Mouse (Mus musculus): ENCODE results near the gene Mrpl28. TPM values are rescaled to one million over a fixed set of nuclear protein-coding genes. Genes with fewer than 3 reads are reported as not detected.

Mrpl28 gene
- 87.5 and 93.2 TPM in 2 replicates for polyA plus RNA-seq (2012; rRNA removed)

GRCm38 (mm10) chr17:26123267-26123684, at the start of gene Mrpl28:
Gene Mrpl28, plus strand, starts transcription at chr17:26123500.

GRCm38 (mm10) chr17:26089905-26090632, 33.2 kb upstream of the Mrpl28 start, which contains the start of gene Decr2:
Gene Decr2, minus strand, starts transcription at chr17:26090337.

GRCm38 (mm10) chr17:26095121-26095740, 28.1 kb upstream of the Mrpl28 start, which contains the start of gene Nme4:
Gene Nme4, minus strand, starts transcription at chr17:26095602.

GRCm38 (mm10) chr17:26113181-26113948, 9.9 kb upstream of the Mrpl28 start, which contains the start of gene Tmem8:
Gene Tmem8, plus strand, starts transcription at chr17:26113299.

GRCm38 (mm10) chr17:26138239-26138836, 15.0 kb downstream of the Mrpl28 start, which contains the start of gene Axin1:
Gene Axin1, plus strand, starts transcription at chr17:26138688.

Other genes starting within 250 kb of the Mrpl28 start
- 300 and 336 TPM in 2 replicates for gene Mettl26, start 248.4 kb upstream of the Mrpl28 start, polyA plus RNA-seq (2012; rRNA removed)
- 1.6 and 2.1 TPM in 2 replicates for gene Wfikkn1, start 242.6 kb upstream of the Mrpl28 start, polyA plus RNA-seq (2012; rRNA removed)
- gene Rab40c, start 203.8 kb upstream of the Mrpl28 start, polyA plus RNA-seq (2012; rRNA removed), result 53.2 and 56.8 TPM in 2 replicates
- 111 and 122 TPM in 2 replicates for gene Pigq, start 178.6 kb upstream of the Mrpl28 start, polyA plus RNA-seq (2012; rRNA removed)
- gene Nhlrc4, start 178.5 kb upstream of the Mrpl28 start, polyA plus RNA-seq (2012; rRNA removed), result not detected in 2 replicates
- 0.10 TPM in 1 of 2 replicates, not detected in the other for gene A930017K11Rik, start 170.9 kb upstream of the Mrpl28 start, polyA plus RNA-seq (2012; rRNA removed)
- 50.6 and 50.9 TPM in 2 replicates for gene Capn15, start 137.7 kb upstream of the Mrpl28 start, polyA plus RNA-seq (2012; rRNA removed)
- 25.1 and 27.4 TPM in 2 replicates for gene Rab11fip3, start 53.9 kb upstream of the Mrpl28 start, polyA plus RNA-seq (2012; rRNA removed)
- 21.1 and 26.3 TPM in 2 replicates for gene Decr2, start 33.2 kb upstream of the Mrpl28 start, polyA plus RNA-seq (2012; rRNA removed)
- gene Nme4, start 27.9 kb upstream of the Mrpl28 start, polyA plus RNA-seq (2012; rRNA removed), result 15.7 and 16.6 TPM in 2 replicates
- 261 and 361 TPM in 2 replicates for gene Tmem8, start 10.2 kb upstream of the Mrpl28 start, polyA plus RNA-seq (2012; rRNA removed)
- gene Axin1, start 15.2 kb downstream of the Mrpl28 start, polyA plus RNA-seq (2012; rRNA removed), result 16.4 and 17.1 TPM in 2 replicates
- 23.2 TPM in 1 of 2 replicates, not detected in the other for gene Pdia2, start 75.6 kb downstream of the Mrpl28 start, polyA plus RNA-seq (2012; rRNA removed)
- 21.4 and 22.3 TPM in 2 replicates for gene Rgs11, start 79.5 kb downstream of the Mrpl28 start, polyA plus RNA-seq (2012; rRNA removed)
- 3.7 and 8.9 TPM in 2 replicates for gene Arhgdig, start 84.3 kb downstream of the Mrpl28 start, polyA plus RNA-seq (2012; rRNA removed)
- gene Fam234a, start 120.7 kb downstream of the Mrpl28 start, polyA plus RNA-seq (2012; rRNA removed), result 210 and 239 TPM in 2 replicates
- 13.9 and 19.6 TPM in 2 replicates for gene Luc7l, start 129.4 kb downstream of the Mrpl28 start, polyA plus RNA-seq (2012; rRNA removed)